Mouse (Mus musculus) lung, adult 2 months (tissue): Measurements from ENCODE around the gene Mcm3ap.

ENCODE experiments used
- CTCF ChIP-seq: fragments of 200-500 bp; IDR thresholded peaks from 2 replicates; pipeline ENCODE4 v1.5.1; 2011; ENCODE audit warnings: mild to moderate bottlenecking, low read length, control low read depth; ENCODE audit not compliant: insufficient read depth
- POLR2A ChIP-seq: fragments of 200-500 bp; IDR thresholded peaks from 2 replicates; pipeline ENCODE4 v1.6.1; 2011; ENCODE audit warnings: low read depth, mild to moderate bottlenecking, control low read depth, low read length, borderline replicate concordance; ENCODE audit errors: extremely low read depth

GRCm38 (mm10) chr10:76530922-76531321 lies 62.2 kb downstream of the Mcm3ap start:
- TF ChIP-seq CTCF (no peak), POLR2A (no peak)
